Mouse (Mus musculus) cerebellum, adult 2 months (tissue): ENCODE results near the gene Plekhh2.

Source experiments
- CTCF ChIP-seq: fragments of 200-500 bp; IDR thresholded peaks from 2 replicates; pipeline ENCODE4 v1.5.1; 2011; ENCODE audit warnings: low read depth, mild to moderate bottlenecking, control low read depth, low read length, moderate library complexity, borderline replicate concordance; ENCODE audit not compliant: insufficient read depth
- POLR2A ChIP-seq: fragments of 200-500 bp; IDR thresholded peaks from 2 replicates; pipeline ENCODE4 v1.6.1; 2011; ENCODE audit warnings: low read length, control low read depth, borderline replicate concordance; ENCODE audit not compliant: insufficient read depth

- TF ChIP-seq CTCF (no peak), POLR2A (no peak)
Measured at GRCm38 (mm10) chr17:84482831-84483230, 28.9 kb upstream of the Plekhh2 start.
